Mouse (Mus musculus) bone marrow, adult 2 months (tissue): ENCODE results near the gene Rdh5.

Experiments
- CTCF ChIP-seq: fragments of 200-500 bp; IDR thresholded peaks from 2 replicates; pipeline ENCODE4 v1.5.1; 2011; ENCODE audit warnings: low read length, control low read depth; ENCODE audit not compliant: control insufficient read depth, insufficient read depth
- POLR2A ChIP-seq: fragments of 200-500 bp; IDR thresholded peaks from 2 replicates; pipeline ENCODE4 v1.6.1; 2011; ENCODE audit warnings: low read depth, mild to moderate bottlenecking, control low read depth, low read length, borderline replicate concordance; ENCODE audit not compliant: control insufficient read depth

DNA sequence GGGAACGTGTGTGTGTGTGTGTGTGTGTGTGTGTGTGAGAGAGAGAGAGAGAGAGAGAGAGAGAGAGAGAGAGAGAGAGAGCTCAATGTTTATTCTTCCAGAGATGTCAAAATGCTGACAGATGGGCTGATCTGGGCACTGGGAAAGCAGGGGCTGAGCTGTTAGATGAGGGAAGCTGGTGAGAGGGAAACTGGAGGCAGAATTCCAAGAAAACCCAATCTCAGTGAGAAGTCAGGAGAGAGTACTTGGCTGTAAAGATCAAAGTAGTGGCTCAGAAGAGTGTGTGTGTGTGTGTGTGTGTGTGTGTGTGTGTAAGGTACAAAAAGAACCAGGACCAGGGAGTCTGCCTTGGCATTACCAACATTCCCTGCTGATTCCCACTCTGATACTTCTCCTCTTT lies 25.2 kb downstream of the Rdh5 start:
- TF ChIP-seq POLR2A (no peak), CTCF (no peak)
